Mouse (Mus musculus) right cerebral cortex, adult 18-20 months (tissue): ENCODE measurements at regions not wholly inside any gene's neighbourhood (a gene's known extent, or its start where the extent isn't known, plus 50 kb on each side); places are given as distances from the start of the nearest gene placed in this dataset.

ENCODE experiments used
- DNase-seq: peaks from one replicate; pipeline ENCODE4 v3.0.0; 2022; ENCODE audit warnings: mixed read lengths

DNA sequence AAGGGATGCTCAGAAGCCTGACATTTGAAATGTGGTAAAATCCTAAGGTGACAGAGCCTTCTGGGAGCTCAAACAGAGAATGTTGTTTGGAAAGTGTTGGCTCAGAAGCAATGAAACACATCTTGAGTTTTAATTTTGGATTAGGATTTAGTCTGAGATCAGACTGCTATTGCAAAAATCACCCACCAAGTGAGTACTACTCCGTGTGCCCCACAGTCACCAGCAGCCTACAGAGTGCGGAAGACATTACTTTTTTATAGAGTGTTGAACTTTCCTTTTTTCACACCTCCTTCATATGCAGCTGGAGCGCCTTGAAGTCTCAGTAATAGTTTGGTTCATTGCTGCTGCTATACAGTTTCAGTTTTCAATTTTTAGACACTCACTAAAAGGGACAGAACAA is 805.1 kb upstream of the Pcdh17 start:
- peak; percentile 75 for DNase-seq

DNA sequence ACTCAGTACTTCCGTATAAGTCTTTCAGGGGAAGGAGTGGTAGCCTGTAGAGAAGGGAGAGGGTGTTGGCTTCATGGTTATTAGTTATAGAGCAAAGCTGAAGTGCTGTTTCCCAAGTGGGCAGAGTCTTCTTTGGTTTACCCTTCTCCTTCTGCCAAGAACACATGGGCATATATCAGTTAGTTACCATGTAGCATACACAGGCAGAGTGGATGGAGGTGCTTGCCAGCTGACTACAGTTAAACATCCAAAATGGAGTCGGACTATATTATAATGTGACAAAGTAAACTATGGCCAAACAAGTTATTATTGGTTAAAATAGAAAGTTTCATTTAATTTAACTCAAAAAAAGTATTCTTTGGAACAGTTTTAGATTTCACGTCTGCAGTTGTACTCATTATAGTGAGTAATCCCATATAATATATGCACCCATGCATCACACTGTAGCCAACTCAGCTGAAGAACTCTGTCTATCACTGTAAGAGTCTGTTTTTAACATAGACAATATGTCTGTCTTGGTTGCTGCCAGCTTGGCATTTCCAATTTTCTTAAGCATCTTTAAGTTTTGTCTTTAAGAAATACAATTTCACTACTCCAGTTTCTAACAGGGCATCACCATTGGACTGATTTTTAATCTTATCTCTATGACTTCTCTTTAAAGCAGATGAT is 803.4 kb upstream of the Pcdh17 start:
- no peak for DNase-seq

DNA sequence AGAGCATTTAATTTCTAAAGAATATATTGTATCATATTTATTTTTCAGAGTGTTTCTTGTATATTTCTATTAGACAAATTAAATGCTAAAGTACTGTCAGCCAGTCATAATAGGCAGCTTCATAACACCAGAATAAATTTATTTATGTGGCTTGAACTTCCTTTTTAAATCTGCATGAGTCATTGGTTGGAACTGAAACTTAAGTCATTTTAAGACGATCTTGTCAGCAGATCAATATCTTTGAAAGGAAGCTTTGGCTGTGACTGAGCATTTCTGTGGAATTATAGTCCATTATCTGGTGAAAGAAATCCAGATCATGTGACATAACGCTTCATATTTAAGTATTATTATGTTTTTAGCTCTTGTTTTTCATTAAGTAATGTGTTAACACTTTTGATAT is 794.7 kb upstream of the Pcdh17 start:
- no peak for DNase-seq

- no peak for DNase-seq
Observed at GRCm38 (mm10) chr14:83664065-83664464, 779.3 kb upstream of the Pcdh17 start.
